Mouse (Mus musculus): Measurements from ENCODE around the gene Celf5. TPM values are rescaled to one million over a fixed set of nuclear protein-coding genes. Genes with fewer than 3 reads are reported as not detected.

The Celf5 gene
- polyA plus RNA-seq, 1 experiment from 2014 or later: 0.30 TPM

DNA sequence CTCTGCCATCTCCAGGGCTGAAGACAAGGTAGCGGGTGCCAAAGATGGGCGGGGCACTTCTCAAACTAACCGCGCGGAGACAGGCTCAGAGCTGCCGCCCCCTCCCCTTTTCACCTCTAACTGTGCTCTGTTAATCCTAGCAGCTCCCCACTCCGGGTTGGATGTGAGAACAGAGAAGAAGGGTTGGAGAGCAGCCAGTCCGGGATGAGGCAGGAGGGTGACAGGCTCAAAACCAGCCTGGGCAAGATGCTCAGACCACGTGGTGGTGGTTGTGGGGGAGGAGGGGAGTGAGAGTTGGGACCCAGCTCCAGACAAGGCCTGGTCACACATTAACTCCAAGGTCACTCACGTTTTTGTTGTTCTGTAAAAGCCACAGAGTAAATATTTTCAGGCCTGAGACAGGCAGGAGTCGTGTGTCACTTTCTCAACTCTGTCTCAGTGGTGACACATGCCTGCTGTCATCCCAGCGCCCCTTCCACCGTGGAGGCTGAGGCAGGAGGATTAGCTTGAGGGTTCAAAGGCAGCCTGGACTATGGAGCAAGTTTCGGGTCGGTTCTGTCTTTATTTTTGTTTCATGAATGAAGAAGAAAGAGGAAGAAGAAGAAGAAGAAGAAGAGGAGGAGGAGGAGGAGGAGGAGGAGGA, 50.9 kb downstream of the Celf5 start:
- 22% methylated on average over 15 of the region's 15 CpGs for WGBS
- TF ChIP-seq CTCF (IDR thresholded peaks at IDR 0.05; ENCODE audit: low read depth): no peak
- ATAC-seq (replicated peaks; ENCODE audit: low FRiP score, low read depth) (peak; percentile 22), DNase-seq (ENCODE audit: low spot score) (peak; percentile 56)
- no peak overlapping the region for H3K4me3 ChIP-seq (replicated peaks; ENCODE audit: low read depth, low read length)
- H3K9me3 ChIP-seq (replicated peaks; ENCODE audit: low read length): no peaks in the 10 kb centered on the region
- no peaks in the 10 kb centered on the region for H3K36me3 ChIP-seq (ENCODE audit: insufficient read depth, low read length)
- no peak overlapping the region for H3K9ac ChIP-seq (ENCODE audit: low read depth, low read length)
- H3K4me1 ChIP-seq (replicated peaks; ENCODE audit: insufficient read depth, low read length): peaks cover 16% of the 10 kb centered on the region; the same call in 1 of the 2 replicates
- H3K27ac ChIP-seq: peak overlapping the region; percentile 97
- peak overlapping the region; percentile 87 for H3K4me2 ChIP-seq (ENCODE audit: low read length)
- no peaks in the 10 kb centered on the region for H3K27me3 ChIP-seq (ENCODE audit: insufficient read depth, low read length)

- Histone ChIP-seq H3K27ac (peak overlapping the region; percentile 97), H3K36me3 (ENCODE audit: insufficient read depth, low read length) (no peaks in the 10 kb centered on the region), H3K4me1 (replicated peaks; ENCODE audit: insufficient read depth, low read length) (peaks cover 16% of the 10 kb centered on the region; the same call in 1 of the 2 replicates), H3K9ac (ENCODE audit: low read depth, low read length) (peak overlapping the region; percentile 86), H3K4me2 (ENCODE audit: low read length) (peak overlapping the region; percentile 87), H3K9me3 (replicated peaks; ENCODE audit: low read length) (no peaks in the 10 kb centered on the region), H3K27me3 (ENCODE audit: insufficient read depth, low read length) (no peaks in the 10 kb centered on the region), H3K4me3 (replicated peaks; ENCODE audit: low read depth, low read length) (peak overlapping the region; percentile 81)
- ATAC-seq (replicated peaks; ENCODE audit: low FRiP score, low read depth): peak; percentile 4
- TF ChIP-seq CTCF (IDR thresholded peaks at IDR 0.05; ENCODE audit: low read depth): no peak
- DNase-seq (ENCODE audit: low spot score): no peak
- WGBS: under 1% methylated on average over 57 of the region's 70 CpGs
Measured at GRCm38 (mm10) chr10:81430831-81431525, 51.5 kb downstream of the Celf5 start.

DNA sequence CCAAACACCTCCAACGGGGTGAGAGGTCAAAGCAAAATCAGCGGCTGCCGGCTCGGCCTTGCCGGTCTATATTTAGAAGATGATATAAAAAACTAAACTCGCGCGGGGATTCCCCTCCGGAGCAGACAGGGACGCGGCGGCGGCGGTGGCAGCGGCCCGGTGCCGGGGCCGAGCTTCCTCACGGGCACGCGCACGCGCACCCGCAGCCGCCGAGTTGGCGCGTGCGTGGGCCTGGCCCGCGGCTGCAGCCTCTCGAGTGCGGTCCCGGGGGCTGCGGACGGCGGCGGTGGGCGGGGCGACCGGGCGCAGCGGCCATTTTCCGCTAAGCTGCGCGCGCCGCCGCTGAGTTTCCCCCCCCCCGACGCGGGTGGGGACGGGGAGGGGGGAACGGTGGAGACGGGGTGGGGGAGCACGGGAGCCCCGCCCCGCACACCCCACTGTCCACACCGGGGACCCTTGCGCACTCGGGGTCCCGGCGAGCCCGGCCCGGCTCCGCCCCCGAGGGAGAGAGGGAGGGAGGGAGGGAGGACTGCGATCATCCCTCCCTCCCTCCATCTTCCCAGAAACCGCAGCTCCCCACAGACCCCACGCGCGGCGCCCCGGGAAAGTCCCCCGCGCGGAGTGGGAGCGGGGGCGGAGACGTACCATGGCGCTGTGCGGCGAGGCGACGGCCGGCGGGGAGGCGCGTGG, 52.2 kb downstream of the Celf5 start:
- DNase-seq (ENCODE audit: low spot score) (peak; percentile 78), ATAC-seq (replicated peaks; ENCODE audit: low FRiP score, low read depth) (0 out of 2 replicates have a peak, but pooled peaks have one; percentile 3)
- Histone ChIP-seq H3K9ac (ENCODE audit: low read depth, low read length) (peak overlapping the region; percentile 86), H3K36me3 (ENCODE audit: insufficient read depth, low read length) (no peaks in the 10 kb centered on the region), H3K9me3 (replicated peaks; ENCODE audit: low read length) (no peaks in the 10 kb centered on the region), H3K4me3 (replicated peaks; ENCODE audit: low read depth, low read length) (peak overlapping the region; percentile 81), H3K27me3 (ENCODE audit: insufficient read depth, low read length) (no peaks in the 10 kb centered on the region), H3K4me2 (ENCODE audit: low read length) (peak overlapping the region; percentile 87), H3K4me1 (replicated peaks; ENCODE audit: insufficient read depth, low read length) (peaks cover 22% of the 10 kb centered on the region), H3K27ac (peak overlapping the region; percentile 97)
- TF ChIP-seq CTCF (IDR thresholded peaks at IDR 0.05; ENCODE audit: low read depth): no peak
- under 1% methylated on average over 55 of the region's 89 CpGs for WGBS

- Histone ChIP-seq H3K27ac (peak overlapping the region; percentile 97), H3K27me3 (ENCODE audit: insufficient read depth, low read length) (no peaks in the 10 kb centered on the region), H3K9ac (ENCODE audit: low read depth, low read length) (peak overlapping the region; percentile 86), H3K4me3 (replicated peaks; ENCODE audit: low read depth, low read length) (peak overlapping the region; percentile 81), H3K4me2 (ENCODE audit: low read length) (peak overlapping the region; percentile 87), H3K36me3 (ENCODE audit: insufficient read depth, low read length) (no peaks in the 10 kb centered on the region), H3K9me3 (replicated peaks; ENCODE audit: low read length) (no peaks in the 10 kb centered on the region), H3K4me1 (replicated peaks; ENCODE audit: insufficient read depth, low read length) (peaks cover 28% of the 10 kb centered on the region)
- ATAC-seq (replicated peaks; ENCODE audit: low FRiP score, low read depth) (peak; percentile 19), DNase-seq (ENCODE audit: low spot score) (peak; percentile 96)
- TF ChIP-seq CTCF (IDR thresholded peaks at IDR 0.05; ENCODE audit: low read depth): peak; percentile 15; the same call in 1 of the 2 replicates
- WGBS: 1% methylated on average over 20 of the region's 20 CpGs
Measured at GRCm38 (mm10) chr10:81429605-81430061, 52.9 kb downstream of the Celf5 start.

DNA sequence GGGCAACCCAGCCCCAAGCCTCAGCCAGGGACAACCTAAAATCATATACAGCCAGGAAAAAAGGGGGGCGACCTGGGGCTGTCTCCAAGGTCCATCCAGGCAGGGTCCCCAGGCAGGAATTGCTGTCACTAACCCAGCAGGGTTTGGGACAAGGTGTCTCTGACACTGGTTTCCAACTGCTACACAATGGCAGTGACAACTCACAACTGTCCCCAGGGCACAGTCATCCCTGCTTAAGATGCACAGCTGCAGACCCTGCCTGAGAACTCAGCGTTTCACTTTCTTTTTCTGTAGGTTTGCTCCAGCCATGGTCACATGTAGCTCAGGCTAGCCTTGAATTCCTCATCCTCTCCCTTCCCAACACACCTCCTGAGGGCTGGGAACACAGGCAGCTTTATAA, 53.4 kb downstream of the Celf5 start:
- H3K4me3 ChIP-seq (replicated peaks; ENCODE audit: low read depth, low read length): no peak overlapping the region
- H3K27ac ChIP-seq: no peak overlapping the region
- H3K4me2 ChIP-seq (ENCODE audit: low read length): peak overlapping the region; percentile 87; the same call in 1 of the 2 replicates
- no peak overlapping the region for H3K9ac ChIP-seq (ENCODE audit: low read depth, low read length)
- no peaks in the 10 kb centered on the region for H3K36me3 ChIP-seq (ENCODE audit: insufficient read depth, low read length)
- H3K9me3 ChIP-seq (replicated peaks; ENCODE audit: low read length): no peaks in the 10 kb centered on the region
- no peaks in the 10 kb centered on the region for H3K27me3 ChIP-seq (ENCODE audit: insufficient read depth, low read length)
- H3K4me1 ChIP-seq (replicated peaks; ENCODE audit: insufficient read depth, low read length): peaks cover 31% of the 10 kb centered on the region
- 43% methylated on average over 2 of the region's 2 CpGs for WGBS
- DNase-seq (ENCODE audit: low spot score) (no peak), ATAC-seq (replicated peaks; ENCODE audit: low FRiP score, low read depth) (no peak)
- no peak for TF ChIP-seq CTCF (IDR thresholded peaks at IDR 0.05; ENCODE audit: low read depth)

DNA sequence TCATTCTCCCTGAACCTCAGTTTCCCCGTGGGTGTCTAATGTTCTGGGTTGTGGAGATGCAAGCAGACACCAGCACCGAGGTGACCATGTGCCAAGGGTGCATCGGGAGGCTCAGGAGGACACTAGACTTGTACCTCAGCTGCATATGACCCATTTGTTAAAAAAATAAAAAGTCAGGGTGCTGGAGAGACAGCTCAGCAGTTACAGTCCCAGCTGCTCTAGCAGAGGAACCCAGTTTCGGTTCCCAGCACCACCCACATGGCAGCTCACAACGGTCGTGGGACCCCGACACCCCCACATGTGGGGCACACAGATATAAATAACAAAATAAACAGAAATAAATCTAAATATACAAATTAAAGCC, 54.0 kb downstream of the Celf5 start:
- no peak for TF ChIP-seq CTCF (IDR thresholded peaks at IDR 0.05; ENCODE audit: low read depth)
- no peaks in the 10 kb centered on the region for H3K9me3 ChIP-seq (replicated peaks; ENCODE audit: low read length)
- H3K27me3 ChIP-seq (ENCODE audit: insufficient read depth, low read length): no peaks in the 10 kb centered on the region
- no peak overlapping the region for H3K4me3 ChIP-seq (replicated peaks; ENCODE audit: low read depth, low read length)
- H3K36me3 ChIP-seq (ENCODE audit: insufficient read depth, low read length): no peaks in the 10 kb centered on the region
- WGBS: 86% methylated on average over 7 of the region's 7 CpGs
- ATAC-seq (replicated peaks; ENCODE audit: low FRiP score, low read depth) (no peak), DNase-seq (ENCODE audit: low spot score) (no peak)
- no peak overlapping the region for H3K9ac ChIP-seq (ENCODE audit: low read depth, low read length)
- H3K27ac ChIP-seq: no peak overlapping the region
- H3K4me1 ChIP-seq (replicated peaks; ENCODE audit: insufficient read depth, low read length): peaks cover 30% of the 10 kb centered on the region
- no peak overlapping the region for H3K4me2 ChIP-seq (ENCODE audit: low read length)
